ENCODE assay signal across 23 mouse cellular contexts in genomic region chr8:41430791-41431190, GRCm38 (mm10).
"Had no signal": no experiment of that assay in that cellular context is flagged by ENCODE, and none has a peak within 500 bp of the region (broad histone marks: within the 10 kb centered on the region; RNA-seq: fewer than 3 reads in every experiment).

No protein-coding gene starts in this region.

- H3K4me3 ChIP-seq: limb, embryonic 12.5 days; limb, embryonic 15.5 days; lung, embryonic 15.5 days; midbrain, embryonic 15.5 days; neural tube, embryonic 12.5 days; neural tube, embryonic 15.5 days; stomach, embryonic 15.5 days had no signal

- ATAC-seq: liver, postnatal 0 days; midbrain, embryonic 15.5 days had no signal

- H3K9ac ChIP-seq: limb, embryonic 12.5 days; limb, embryonic 15.5 days; liver, embryonic 14.5 days; liver, postnatal 0 days; lung, embryonic 15.5 days; midbrain, embryonic 15.5 days; neural tube, embryonic 12.5 days; neural tube, embryonic 15.5 days; stomach, embryonic 15.5 days had no signal

- DNase-seq: kidney, adult 11 months; kidney, adult 8-10 months; kidney, postnatal 14 days; kidney, postnatal 4 days; left cerebral cortex, postnatal 4 days; liver, postnatal 0 days; lung, postnatal 14 days; lung, postnatal 4 days; retina, postnatal 1 day; right cerebral cortex, postnatal 25 days; spleen, adult 18-20 months; thymus, adult 18-20 months; thymus, postnatal 36 days had no signal

- H3K4me1 ChIP-seq: limb, embryonic 12.5 days; limb, embryonic 15.5 days; lung, embryonic 15.5 days; midbrain, embryonic 15.5 days; neural tube, embryonic 12.5 days; neural tube, embryonic 15.5 days; stomach, embryonic 15.5 days had no signal

- H3K27ac ChIP-seq: limb, embryonic 12.5 days; liver, embryonic 14.5 days; lung, embryonic 15.5 days; midbrain, embryonic 15.5 days; neural tube, embryonic 12.5 days; neural tube, embryonic 15.5 days; stomach, embryonic 15.5 days had no signal

- H3K27me3 ChIP-seq: limb, embryonic 12.5 days; limb, embryonic 15.5 days; lung, embryonic 15.5 days; midbrain, embryonic 15.5 days; neural tube, embryonic 12.5 days; neural tube, embryonic 15.5 days; stomach, embryonic 15.5 days had no signal

- H3K4me2 ChIP-seq: limb, embryonic 12.5 days; limb, embryonic 15.5 days; liver, embryonic 11.5 days; lung, embryonic 15.5 days; midbrain, embryonic 11.5 days; midbrain, embryonic 15.5 days; neural tube, embryonic 12.5 days; neural tube, embryonic 15.5 days; stomach, embryonic 15.5 days had no signal

- H3K36me3 ChIP-seq: limb, embryonic 12.5 days; limb, embryonic 15.5 days; lung, embryonic 15.5 days; midbrain, embryonic 15.5 days; neural tube, embryonic 12.5 days; neural tube, embryonic 15.5 days; stomach, embryonic 15.5 days had no signal

- H3K9me3 ChIP-seq: limb, embryonic 12.5 days; limb, embryonic 15.5 days; lung, embryonic 15.5 days; midbrain, embryonic 15.5 days; neural tube, embryonic 12.5 days; neural tube, embryonic 15.5 days; stomach, embryonic 15.5 days had no signal
